Mouse (Mus musculus): ENCODE data around the gene H2afx.

- TF ChIP-seq CTCF (IDR thresholded peaks at IDR 0.05; ENCODE audit: low read depth) (no peak), EP300 (IDR thresholded peaks at IDR 0.05; ENCODE audit: low read depth) (no peak)
Observed at GRCm38 (mm10) chr9:44347621-44348020, 13.1 kb downstream of the H2afx start.

All from liver, postnatal 0 days (tissue).